Mouse (Mus musculus): ENCODE results near the gene Psmd12. TPM values are rescaled to one million over a fixed set of nuclear protein-coding genes. Genes with fewer than 3 reads are reported as not detected.

Psmd12 gene
- polyA plus RNA-seq, 1 experiment from 2014 or later = 89.4 TPM

GRCm38 (mm10) chr11:107548204-107548975 lies 69.1 kb downstream of the Psmd12 start:
- Histone ChIP-seq H3K9ac (ENCODE audit: low read depth, low read length) (peak overlapping the region; percentile 96), H3K27me3 (replicated peaks; ENCODE audit: control insufficient read depth, insufficient read depth, low read length) (no peaks in the 10 kb centered on the region), H3K36me3 (ENCODE audit: control insufficient read depth, insufficient read depth) (0 out of 2 replicates have a peak, but pooled peaks cover 5% of the 10 kb centered on the region), H3K9me3 (ENCODE audit: control insufficient read depth) (no peaks in the 10 kb centered on the region), H3K4me1 (replicated peaks; ENCODE audit: control insufficient read depth, insufficient read depth, low read length) (0 out of 2 replicates have a peak, but pooled peaks cover 2% of the 10 kb centered on the region), H3K4me3 (ENCODE audit: low read depth, low read length) (peak overlapping the region; percentile 88), H3K4me2 (replicated peaks; ENCODE audit: low read depth) (peak overlapping the region; percentile 95), H3K27ac (ENCODE audit: low read depth, low read length) (peak overlapping the region; percentile 77)
- 6% methylated on average over 27 of the region's 39 CpGs for WGBS
- TF ChIP-seq CTCF (IDR thresholded peaks at IDR 0.05; ENCODE audit: low read depth) = 0 out of 2 replicates have a peak, but pooled peaks have one; percentile 14
- ATAC-seq = no peak

Other genes starting within 250 kb of the Psmd12 start
- gene Pitpnc1, start 8.8 kb upstream of the Psmd12 start, polyA plus RNA-seq (2015; fragmentation: Nextera tagmentation; extraction: Ambion mirVana) = 4.4 and 4.8 TPM in 2 replicates
- 5.7 and 6.5 TPM in 2 replicates for gene Helz, start 68.4 kb downstream of the Psmd12 start, polyA plus RNA-seq (2015; fragmentation: Nextera tagmentation; extraction: Ambion mirVana)
- 0.12 and 0.20 TPM in 2 replicates for gene Cacng1, start 237.0 kb downstream of the Psmd12 start, polyA plus RNA-seq (2015; fragmentation: Nextera tagmentation; extraction: Ambion mirVana)

Measured in intestine, postnatal 0 days (tissue).